Mouse (Mus musculus): Measurements from ENCODE around the gene Phf3.
"Not testable (repeated sequence)": the region's sequence is repeated elsewhere in the genome, so short reads cannot be mapped to it uniquely, and the experiment has no call there.

Phf3 gene

DNA sequence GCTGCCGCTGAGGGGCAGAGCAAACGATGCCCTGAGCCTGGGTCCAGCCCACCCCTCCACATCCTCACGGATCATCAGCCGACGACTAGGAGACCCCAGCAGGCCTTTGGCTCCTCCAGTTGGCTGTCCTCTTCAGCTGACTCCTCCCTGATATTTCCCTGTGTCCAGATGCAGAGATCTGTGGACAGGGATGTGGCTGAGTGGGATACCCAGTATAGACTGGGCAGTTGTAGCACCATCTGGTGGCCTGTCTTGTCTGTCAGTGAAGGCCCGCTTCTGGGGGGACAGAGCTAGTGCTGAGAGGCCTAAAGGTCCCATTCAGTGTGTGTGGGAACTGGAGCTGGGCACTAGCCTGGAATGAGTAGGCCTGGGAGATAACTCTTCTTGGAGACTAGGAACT lies 101.9 kb downstream of the Phf3 start:
- DNase-seq (ENCODE audit: low read depth, low spot score): no peak

DNA sequence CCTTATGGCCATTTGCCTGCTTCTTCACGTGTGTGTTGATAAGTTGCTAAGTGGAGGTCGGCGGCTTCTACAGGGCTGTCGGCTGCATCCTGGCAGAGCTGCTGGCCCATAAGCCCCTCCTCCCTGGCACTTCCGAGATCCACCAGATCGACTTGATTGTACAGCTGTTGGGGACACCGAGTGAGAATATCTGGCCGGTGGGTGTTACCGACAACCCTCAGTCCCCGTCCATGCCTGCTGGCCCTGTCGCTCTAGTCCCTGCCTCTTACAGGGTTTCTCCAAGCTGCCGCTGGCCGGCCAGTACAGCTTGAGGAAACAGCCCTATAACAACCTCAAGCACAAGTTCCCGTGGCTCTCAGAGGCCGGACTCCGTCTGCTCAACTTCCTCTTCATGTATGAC lies 103.1 kb downstream of the Phf3 start:
- DNase-seq (ENCODE audit: low read depth, low spot score): not testable (repeated sequence)

DNA sequence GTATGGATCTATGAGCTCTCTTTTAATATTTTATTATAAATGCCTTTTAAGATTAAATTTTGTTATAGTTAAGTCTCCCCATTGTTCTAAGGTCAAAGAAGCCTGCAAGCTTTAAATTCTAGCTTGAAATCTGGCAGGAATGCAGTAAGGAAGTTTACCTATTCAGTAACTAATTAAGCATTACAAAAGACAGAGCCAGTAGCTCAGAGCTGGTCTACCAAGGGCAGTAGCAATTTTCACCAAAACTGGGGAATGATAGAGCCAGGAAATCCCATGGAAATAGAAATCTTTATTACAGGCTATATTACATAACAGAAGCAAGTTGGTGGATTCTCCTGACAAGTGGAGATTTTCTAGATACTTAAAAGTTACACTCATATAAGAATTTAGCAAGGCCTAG lies 116.9 kb downstream of the Phf3 start:
- no peak for DNase-seq (ENCODE audit: low read depth, low spot score)

DNA sequence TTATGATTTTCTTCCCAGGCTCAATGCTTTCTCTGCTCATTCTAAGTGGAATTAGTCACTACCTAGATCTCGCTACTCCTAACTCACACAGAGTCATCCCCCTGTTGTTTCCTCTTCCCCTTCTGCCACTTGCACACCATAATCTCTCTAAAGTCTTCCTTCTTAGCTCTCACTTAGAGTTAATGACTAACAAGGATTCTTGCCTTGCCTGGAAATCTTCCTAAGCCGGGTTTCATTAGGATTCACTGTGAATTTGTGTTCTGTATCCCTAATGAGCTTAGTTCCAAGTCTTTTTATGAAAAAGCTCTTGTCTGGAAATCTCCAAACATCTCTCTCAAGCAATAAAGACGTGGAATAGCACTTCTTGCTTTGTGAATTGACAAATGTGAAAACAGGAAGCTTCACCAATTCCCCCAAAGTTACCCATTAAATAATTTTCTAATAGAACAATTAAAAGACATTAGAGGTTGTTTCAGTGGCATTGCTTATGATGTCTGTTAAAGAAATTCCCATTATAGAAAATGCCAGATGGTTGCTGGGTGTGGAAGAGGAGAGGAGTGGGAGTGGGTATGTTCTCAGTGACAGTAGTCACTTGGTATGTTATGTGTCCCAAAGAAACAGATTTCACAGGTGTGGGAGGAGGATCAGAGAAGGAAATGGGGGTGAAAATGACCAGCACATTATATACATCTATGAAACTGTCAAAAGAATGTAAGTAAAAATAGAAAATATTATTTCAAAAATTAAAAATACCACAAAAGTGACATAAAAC lies 118.1 kb downstream of the Phf3 start:
- no peak for DNase-seq (ENCODE audit: low read depth, low spot score)

All from ES-CJ7 (cell line).